Mouse (Mus musculus) T-helper 2 cell (primary cell): ENCODE data around the gene Snrpd3.

Source experiments
- in situ Hi-C: fragments of 300-600 bp; cut with MboI, MseI; formaldehyde crosslinking; loops from one replicate; pipeline ENCODE4 v1.15.1; 2025; ENCODE audit warnings: high pct_unique_total_duplicates

Gene Snrpd3

GRCm38 (mm10) chr10:75534934-75535333 lies 17.6 kb downstream of the Snrpd3 start:
- in situ Hi-C loops = no loop called here

DNA sequence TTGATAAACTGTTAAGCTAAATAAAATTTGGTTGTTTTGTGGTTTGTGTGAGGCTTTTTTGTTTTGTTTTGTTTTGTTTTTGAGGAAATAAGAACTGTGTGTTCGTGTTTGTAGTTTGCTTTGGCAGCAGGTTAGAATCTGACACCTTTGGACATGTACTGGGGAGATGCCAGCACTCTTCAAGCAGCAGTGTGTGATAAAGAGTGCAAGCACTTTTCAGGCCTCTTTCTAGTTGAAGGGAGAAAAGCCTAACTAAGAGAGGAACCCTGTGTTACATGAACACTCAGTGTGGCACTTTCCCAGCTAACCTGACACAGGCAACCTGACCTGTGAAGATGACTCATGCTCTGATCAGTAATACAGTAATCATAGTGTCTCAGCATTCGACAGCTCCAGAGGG lies 18.1 kb downstream of the Snrpd3 start:
- in situ Hi-C loops = no loop called here

DNA sequence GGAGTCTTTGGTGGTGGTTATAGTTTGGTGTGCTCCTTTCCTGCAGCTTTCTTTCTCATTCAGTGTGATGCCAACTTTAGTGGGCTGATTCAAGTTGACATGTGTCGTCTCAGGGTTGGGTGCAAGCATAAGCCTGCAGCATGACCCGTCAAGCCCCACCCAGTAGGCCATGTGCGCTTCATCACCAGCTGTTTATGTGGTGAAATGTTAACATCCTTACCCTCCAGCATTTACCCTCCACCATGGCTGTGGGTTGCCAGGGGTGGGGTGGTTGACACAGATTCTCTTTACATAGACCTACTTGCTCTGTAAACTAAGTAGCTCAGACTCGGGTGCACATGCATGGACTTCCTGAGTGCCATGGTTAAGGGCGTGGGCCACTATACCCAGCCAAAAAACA lies 18.8 kb downstream of the Snrpd3 start:
- in situ Hi-C loops = no loop called here

DNA sequence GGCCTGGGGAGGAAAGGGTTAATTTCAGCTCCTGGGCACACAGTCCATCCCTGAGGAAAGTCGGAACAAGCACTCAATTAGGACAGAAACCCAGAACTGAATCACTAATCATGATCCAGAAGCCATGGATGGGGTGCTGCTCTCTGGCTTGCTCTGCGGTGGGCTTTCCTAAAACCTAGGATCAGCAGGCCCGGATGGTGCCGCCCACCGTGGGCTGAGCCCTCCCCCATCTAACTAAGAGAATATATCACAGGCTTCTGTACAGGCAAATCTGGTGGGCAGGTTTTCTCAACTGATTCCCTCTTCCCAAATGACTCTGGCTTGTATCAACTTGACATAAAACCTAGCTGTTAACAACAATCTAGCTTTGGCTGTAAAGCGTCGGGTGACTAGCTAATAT lies 30.6 kb downstream of the Snrpd3 start:
- in situ Hi-C loops = loop anchor here (10.0 kb wide), 1 partner anchor 1397 kb away; no protein-coding TSS in a partner anchor

DNA sequence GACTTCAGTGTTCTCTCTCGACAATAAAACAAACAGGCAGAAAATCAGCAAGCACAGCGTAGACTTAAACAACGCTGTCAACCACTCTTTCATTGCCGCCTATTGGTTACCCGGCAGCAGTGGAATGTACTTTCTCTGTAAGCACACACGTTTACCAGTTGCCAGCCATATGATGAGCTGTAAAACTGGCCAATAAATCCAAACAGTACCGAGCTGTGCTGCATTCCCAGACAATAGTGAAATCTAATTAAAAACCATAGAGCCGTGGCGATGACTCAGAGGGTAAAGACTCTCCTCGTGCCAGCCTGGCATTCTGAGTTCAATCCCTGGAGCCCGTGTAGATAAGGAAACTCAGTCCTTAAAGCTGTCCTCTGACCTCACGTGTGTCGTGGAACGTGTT lies 31.1 kb downstream of the Snrpd3 start:
- in situ Hi-C loops = loop anchor here (10.0 kb wide), 1 partner anchor 1396 kb away; no protein-coding TSS in a partner anchor

DNA sequence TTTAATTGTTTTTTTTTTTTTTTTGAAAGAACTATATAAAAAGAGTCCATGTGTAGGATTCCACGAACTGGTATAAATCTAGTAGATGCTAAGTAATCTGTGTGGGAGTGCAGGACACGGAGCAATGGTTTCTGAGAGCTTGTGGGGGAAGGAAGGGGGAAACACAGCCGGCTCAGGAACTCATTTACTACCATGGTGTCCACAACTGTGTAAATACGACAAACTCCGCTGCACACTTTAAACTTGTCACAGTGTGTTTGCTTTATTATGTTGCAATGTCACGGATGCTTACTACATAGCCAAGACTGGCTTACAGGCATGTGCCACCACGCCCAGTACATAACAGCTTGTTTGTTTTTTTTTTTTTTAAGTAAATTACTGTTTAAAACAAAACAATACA lies 32.5 kb downstream of the Snrpd3 start:
- in situ Hi-C loops = loop anchor here (10.0 kb wide), 1 partner anchor 1395 kb away; no protein-coding TSS in a partner anchor

- in situ Hi-C loops = no loop called here
Measured at GRCm38 (mm10) chr10:75551175-75551574, 33.8 kb downstream of the Snrpd3 start.

DNA sequence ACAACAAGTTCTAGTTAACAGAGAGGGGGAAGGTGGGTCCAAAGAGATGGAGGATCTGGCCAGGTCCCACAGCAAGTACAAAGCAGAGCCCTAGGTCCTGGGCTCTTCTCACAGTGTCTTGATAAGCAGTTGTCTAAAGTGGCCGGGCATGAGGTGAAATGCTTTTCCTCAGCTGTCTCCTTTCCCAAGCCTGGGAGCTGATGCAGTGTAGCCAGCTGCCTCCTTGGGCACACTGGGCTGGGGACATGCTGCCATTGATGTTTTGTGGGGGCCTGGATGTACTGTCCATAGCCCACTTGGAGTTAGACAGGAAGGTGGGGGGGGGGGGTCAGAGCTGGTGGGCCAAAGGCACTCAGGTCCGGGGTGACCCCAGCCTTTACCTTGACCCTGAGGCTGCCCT lies 34.8 kb downstream of the Snrpd3 start:
- in situ Hi-C loops = no loop called here

DNA sequence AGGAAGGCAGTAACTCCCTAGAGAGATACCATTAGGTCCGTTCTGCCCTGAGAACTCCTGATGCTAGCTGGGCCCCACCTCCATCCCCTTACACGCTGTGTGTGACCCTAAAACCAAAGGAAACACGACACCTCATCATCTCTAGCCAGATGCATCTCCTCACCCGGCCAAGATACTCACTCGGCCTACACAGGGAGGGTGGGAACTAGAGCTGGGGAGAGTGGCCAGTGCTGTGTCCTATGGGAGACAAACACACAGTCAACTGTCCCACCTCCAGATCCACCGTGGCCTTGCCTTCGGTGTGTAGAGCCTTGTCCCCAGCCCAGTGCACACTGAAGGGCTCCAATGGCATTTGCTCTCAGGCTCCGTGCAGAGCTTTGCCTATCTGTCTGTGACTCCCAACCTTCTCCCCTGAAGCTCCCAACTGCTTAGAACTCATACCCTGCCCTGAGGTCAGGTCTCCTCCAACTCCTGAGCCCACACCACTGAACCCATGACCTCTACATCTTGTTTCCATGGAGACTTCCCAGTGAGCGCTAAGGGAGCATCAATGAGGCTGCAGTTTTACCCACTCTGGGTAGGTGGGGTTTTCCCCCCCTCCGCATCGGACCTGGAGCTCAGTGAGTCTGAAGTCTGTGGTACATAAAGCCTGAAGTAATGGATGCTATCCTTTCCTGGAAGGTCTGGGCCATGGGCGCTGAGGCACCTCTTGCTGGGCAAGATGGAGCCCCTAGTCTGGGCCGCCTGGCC lies 35.5 kb downstream of the Snrpd3 start:
- in situ Hi-C loops = no loop called here

DNA sequence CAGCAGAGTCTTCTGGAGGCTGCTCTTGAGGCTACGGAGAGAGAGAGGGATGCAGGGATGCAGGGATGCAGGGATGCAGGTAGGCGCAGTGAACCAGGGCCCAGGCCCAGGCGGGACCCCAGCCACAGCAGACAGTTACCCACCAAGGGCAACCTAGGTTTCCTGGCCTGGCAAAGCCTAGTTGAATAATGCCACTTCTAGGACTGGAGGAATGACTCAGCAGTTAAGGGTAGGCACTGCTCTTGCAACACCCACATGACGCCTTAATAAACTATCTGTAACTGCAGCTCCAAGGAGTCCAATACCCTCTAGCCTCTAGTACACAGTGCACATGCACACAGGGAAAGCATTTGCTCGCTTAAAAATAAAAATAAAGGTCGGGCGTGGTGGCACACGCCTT lies 36.7 kb downstream of the Snrpd3 start:
- in situ Hi-C loops = no loop called here

DNA sequence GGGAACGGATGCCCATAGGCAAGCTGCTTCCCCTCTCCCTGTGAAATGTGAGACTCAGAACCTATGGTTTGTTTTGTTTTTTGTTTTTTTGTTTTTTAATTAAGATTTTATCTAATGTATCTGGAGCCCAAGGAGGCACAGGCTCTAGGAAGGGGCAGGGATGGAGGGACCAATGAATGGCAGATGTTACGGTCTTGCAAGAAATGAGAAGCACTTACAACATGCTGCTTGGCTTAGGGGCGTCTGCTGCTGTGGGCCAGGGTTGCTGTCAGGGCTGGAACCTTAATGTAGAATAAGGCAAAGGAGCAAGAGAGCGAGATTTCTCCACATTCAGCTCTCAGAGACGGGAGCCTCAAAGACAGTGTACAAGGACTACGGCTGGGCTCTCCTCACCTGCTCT lies 38.2 kb downstream of the Snrpd3 start:
- in situ Hi-C loops = no loop called here

GRCm38 (mm10) chr10:75556026-75556425 lies 38.7 kb downstream of the Snrpd3 start:
- in situ Hi-C loops = no loop called here

- in situ Hi-C loops = no loop called here
Measured at GRCm38 (mm10) chr10:75558515-75558914, 41.2 kb downstream of the Snrpd3 start.

DNA sequence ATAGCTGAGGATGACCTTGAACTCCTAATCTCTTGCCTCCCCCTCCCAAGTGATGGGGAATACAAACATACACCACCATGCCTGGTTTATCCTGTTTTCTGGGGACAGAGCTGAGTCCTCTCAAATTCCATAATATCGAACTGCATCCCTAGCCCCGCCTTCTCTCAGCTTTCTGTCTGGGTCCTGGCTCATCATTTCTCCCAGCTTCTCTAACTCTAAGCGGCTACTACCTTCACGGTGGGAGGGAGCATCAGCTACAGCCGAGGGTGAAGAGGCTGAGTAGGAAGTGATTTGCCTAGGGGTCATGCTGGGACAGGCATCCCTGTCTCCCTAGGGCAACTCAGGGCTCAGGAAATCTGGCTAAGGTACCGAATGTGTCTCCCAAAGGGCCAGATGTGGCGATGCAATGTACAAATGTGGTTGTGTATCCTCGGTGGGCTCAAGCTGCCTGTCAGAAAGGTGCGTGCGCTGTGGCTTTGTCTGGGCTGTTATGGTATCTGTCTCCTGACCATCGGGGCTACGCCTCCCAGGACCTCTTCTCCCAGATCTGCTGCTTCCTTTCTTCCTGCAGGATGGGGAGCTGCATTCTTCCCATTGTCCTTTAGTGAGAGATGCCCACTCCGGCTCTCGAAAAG lies 41.8 kb downstream of the Snrpd3 start:
- in situ Hi-C loops = no loop called here

DNA sequence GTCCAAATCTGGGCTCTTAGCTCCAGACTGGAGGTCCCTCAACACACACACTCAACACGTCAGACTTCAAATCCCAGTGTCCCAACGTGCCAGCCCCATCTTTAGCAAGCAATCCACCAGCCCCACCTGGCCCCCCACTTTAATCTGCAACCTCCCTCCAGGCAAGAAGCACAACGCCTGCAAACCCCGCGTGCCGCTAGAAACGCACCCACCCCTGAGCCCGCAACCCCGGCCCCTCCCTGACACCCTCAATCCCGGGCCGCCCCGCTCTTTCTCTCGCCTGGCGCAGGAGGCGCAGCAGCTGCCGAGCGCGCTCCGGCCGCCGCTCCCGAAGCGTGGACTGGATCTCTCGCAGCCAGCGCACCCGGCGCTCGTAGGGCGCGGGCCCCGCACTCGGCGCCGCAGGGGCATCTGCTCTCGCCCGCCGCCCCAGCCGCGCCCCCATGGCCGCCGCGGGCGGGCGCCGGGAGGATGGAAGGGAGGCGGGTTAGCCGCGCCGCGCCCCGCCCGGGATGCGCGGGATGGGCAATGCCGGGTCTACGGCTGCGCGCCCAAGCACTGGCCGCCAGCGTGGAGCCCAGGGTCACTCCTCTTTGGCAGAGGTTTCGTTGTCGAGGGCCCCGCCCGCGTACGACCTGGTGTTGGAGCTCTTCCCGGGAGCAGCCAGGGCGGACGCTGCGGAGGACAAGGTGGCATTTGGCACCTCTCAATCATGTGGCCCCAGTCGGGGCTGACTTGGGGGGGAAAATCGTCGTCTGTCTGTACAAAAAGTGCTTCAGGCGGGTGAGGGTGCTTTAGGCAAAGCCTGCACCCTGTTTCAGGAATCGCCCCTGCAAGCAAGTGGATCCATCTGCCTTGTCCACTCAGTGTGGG lies 42.6 kb downstream of the Snrpd3 start, which contains the start of gene Lrrc75b:
Gene Lrrc75b, minus strand, starts transcription at position 655 of the 873 bp plus-strand sequence.
- in situ Hi-C loops = loop anchor here (5.0 kb wide), 1 partner anchor 87 kb away; no protein-coding TSS in a partner anchor

DNA sequence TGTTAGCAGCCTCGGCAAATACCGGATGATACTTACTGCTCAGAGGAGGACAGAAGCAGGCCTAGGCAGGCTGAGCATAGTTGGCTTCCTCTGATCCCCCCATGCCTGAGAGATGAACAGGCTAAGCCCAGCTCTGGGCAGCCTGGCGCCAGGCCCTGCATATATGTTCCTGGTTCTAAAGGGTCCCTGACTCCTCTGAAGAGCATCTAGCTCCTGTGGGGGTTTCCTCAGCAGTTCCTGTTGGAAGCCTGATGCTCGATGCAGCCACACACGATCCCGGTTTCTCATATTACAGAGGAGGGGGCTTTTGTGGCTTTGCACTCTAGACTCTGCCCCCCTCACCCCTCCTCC lies 43.2 kb downstream of the Snrpd3 start:
- in situ Hi-C loops = loop anchor here (5.0 kb wide), 1 partner anchor 87 kb away; no protein-coding TSS in a partner anchor

GRCm38 (mm10) chr10:75561071-75561654 lies 43.8 kb downstream of the Snrpd3 start, which contains the start of gene Ggt1:
Gene Ggt1 (plus strand): TSS chr10:75561604.
- in situ Hi-C loops = loop anchor here (5.0 kb wide), 1 partner anchor 86 kb away; no protein-coding TSS in a partner anchor

- in situ Hi-C loops = loop anchor here (5.0 kb wide), 1 partner anchor 85 kb away; no protein-coding TSS in a partner anchor
Measured at GRCm38 (mm10) chr10:75562596-75562995, 45.2 kb downstream of the Snrpd3 start.

DNA sequence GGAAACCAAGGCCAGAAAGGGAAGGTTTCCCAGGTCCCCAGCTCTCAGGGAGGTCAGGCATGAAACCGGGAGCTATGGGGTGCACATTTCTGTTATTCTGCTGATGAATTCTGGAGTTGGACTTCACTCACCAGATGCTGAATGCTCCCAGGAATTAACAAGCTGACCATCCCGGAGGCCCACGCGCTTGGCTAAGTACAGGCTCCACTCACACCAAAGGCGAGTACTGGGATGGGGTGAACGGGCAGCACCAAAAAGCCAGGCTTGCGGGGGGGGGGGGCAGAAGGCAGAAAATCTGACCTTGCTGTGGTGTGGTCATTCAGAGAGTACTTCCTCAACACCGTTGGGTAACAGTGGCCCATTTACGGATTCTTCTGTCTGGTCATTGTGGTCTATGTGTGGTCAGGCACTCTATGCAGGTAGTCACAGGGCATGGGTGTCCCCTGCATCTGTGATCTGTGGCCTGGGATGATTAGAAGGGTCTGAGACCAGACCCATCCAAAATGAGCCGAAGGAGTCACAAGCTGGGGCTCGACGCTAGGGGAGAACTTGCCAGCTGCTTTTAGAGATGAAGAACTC lies 47.4 kb downstream of the Snrpd3 start:
- in situ Hi-C loops = loop anchor here (5.0 kb wide), 1 partner anchor 83 kb away; no protein-coding TSS in a partner anchor

GRCm38 (mm10) chr10:75565436-75565835 lies 48.1 kb downstream of the Snrpd3 start:
- in situ Hi-C loops = no loop called here

DNA sequence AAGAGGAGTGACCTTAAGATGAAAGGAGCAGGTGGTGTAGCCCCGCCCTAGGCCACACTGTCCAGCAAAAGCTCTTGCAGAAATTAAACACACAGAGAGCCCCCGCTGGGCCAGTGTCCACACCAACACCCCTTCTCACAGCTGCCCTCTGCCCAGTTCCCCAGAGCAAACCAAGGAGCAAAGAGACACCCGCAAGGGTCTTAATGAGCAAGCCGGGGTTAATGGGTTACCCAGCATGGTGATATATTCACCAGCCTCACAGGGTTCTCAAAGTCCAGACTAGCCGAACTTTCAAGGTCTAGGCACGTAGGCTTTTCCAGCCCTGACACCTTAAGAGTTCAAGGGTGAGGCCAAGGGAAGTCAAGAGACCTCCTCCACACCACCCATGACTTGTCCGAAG lies 48.6 kb downstream of the Snrpd3 start:
- in situ Hi-C loops = no loop called here
